Mouse (Mus musculus): ENCODE measurements around the gene 2510009E07Rik.
A peak's percentile ranks its signal among the peaks of the same experiment; 100 is the strongest.

2510009E07Rik gene

DNA sequence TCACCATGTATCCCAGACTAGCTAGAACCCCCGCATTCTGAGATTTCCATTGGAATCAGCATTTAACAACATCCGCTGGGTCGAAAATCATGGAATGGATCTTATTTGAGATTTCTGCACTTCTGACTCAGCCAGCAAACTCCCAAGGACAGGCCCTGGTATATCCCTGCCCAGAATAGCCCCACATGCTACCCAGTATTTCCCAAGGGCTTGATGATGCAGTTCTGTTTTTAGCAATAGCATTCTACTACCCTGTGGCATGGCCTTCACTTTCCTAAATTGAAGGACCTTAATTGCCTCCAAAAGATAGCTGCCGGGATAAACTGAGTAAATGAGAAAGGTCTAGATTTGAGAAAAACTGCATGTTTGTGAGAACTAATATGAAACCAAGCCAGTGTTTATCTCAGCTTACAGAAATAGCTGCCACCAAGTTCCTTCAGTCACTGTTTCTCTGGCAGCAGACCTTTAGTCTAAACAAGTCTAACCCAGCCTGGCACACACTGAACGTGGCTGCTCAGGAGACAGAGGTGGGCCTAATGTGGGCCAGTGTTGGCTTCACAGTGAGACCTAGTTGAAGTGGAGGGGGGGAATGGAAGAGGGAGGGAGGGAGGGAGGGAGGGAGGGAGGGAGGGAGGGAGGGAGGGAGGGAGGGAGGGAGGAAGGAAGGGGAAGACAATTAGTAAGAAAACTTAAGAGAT is 58.2 kb downstream of the 2510009E07Rik start:
- no peak for DNase-seq (ENCODE audit: low spot score)

DNA sequence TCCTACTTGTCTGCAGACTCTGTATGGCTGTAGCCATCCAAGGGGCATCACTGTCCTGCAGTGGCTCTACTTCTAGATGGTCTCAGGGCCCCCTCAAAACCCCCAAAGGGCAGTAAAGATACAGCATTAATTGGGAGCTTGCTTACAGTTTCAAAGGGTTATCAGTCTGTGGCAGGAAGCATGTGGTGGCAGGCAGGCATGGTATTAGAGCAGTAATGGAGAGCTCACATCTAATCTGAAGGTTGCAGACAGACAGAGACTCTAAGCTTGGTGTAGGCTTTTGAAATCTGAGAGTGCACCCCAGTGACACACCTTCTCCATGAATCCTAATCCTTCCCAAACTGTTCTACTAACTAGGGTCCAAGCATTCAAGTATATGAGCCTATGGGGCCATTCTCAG is 60.0 kb downstream of the 2510009E07Rik start:
- no peak for DNase-seq (ENCODE audit: low spot score)

DNA sequence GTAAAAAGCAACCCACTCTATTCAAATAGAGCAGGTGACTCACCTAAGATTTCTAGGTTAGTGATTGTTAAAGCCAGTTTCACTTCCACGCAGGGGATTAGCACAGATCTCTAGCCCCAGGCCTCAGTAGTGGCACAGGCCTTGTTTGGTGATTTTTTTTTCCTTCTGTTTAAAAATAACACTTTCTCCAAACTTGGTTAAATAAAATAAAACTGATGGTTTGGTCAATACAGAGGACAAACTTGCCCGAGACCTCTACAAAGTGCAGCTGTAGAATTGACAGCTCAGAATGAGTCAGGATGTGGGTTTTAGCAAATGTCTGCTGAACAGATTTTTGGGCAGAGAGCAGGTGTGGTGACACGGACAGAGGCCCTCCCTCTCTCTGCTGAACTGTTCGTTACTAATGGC is 62.6 kb downstream of the 2510009E07Rik start:
- DNase-seq (ENCODE audit: low spot score) = no peak

DNA sequence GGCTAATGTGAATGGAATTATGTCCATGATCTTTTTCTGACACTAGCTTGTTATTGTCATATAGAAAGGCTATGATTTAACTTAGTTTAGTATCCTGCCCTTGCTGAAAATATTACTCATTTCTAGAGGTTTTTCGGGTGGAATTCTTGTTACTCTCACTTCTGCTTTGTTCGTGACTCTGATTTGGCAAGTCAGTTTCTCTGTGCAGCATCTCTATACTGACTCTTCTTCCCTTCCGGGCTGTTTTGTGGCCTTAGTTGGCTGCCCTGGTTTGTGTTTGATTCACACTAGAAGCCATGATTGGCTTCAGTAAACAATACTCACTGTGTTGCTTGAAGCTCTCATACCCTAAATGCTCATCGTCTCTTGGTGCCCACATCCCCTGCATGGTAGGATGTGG is 63.9 kb downstream of the 2510009E07Rik start:
- DNase-seq (ENCODE audit: low spot score) = no peak

DNA sequence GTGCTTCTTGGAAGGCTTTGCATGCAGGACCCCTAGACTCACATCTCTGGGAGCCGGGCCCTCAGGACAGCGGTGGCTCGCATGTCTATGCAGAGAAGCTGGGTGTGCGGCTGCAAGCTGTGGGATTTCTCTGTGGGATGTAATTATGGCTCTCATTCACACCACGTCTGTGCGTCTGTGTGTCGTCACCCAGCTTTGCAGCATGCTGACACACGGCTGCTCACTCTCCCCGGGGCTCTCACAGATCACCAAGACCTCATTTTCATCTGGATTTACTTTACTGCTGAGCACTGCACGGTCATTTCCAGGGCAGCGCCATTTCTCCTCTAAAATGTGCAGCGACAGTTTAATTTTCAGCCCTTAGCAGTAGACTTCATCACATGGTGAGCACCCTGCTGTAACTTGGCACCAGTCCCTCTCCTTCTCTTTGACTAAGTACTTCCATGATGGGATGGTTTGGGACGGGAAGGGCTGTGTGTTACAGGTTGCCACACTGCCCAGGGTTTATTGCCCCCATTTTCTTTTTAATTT is 66.3 kb downstream of the 2510009E07Rik start:
- DNase-seq (ENCODE audit: low spot score) = no peak

DNA sequence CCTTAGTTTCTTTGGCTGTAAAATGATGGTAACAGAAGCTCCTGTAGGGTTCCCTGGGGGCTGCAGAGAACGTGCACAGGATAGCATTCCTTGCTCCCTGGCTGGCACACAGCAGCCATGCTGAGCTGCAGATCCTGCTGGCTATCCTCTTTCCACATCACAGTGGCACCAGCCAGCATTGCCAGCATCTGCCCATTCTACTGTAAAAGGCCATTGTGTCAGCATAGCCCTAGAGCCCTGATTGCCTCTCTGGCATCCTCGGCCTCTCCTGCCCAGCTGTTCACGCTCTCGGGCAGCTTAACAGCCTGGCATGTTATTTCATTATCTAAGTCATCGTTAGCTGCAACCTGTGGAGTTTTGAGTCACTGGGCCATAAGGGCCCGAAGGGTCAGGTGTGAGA is 67.2 kb downstream of the 2510009E07Rik start:
- no peak for DNase-seq (ENCODE audit: low spot score)

DNA sequence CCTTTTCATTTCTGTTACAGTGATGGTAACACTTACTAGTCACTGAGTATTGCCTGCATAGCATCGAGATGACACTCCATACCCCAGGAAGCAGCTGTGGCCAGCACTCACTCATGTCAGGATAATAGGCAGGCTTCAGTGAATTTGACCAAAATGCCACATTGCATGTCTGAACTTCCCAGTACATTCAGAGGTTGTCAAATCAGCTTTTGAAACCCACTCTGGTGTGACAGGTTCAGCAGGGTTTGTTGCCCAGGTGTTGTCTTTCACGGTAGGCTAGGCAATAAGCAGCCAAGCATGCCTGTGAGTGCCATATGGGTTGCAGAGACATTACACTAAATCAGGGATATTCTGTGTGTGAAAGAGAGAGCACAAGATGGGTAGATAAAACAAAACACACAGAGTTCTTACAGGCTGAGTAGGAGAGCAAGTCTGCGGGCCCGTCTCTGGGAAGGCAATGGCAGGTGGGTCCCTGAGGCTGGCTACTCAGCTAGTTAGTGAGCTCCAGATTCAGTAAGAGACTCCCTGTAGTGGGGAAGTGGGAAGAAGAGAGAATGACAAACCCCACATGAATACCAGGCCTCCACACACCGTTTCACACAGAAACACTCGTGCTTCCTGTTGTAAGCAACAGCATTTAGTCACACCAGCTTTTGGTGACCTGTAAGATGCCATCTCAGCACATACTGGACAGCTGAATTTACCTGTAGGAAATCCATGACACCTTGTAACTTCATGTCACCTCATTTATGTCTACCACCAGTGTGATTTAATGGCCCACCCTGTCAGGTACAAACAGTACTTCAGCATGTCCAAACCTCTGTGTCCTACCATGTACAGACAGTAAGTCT is 68.5 kb downstream of the 2510009E07Rik start:
- DNase-seq (ENCODE audit: low spot score) = no peak

DNA sequence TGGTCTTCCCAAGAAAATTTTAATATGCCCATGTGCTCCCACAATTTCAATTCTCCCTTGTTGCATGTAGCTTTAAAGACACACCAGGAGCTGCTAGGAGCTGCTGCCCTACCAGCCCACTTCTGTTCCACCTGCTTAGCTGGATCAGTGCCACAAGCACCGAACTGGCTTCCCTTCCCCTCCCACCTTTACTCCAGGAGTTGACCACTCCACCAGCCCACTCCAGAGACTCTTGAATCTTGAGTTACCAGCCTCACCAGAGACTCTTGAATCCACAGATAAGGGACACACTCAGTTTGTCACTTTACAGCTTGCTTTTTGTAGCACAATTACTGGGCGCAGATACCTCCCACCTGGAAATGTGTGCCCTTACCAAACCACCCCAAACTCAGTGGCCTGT is 73.8 kb downstream of the 2510009E07Rik start:
- DNase-seq (ENCODE audit: low spot score) = no peak

DNA sequence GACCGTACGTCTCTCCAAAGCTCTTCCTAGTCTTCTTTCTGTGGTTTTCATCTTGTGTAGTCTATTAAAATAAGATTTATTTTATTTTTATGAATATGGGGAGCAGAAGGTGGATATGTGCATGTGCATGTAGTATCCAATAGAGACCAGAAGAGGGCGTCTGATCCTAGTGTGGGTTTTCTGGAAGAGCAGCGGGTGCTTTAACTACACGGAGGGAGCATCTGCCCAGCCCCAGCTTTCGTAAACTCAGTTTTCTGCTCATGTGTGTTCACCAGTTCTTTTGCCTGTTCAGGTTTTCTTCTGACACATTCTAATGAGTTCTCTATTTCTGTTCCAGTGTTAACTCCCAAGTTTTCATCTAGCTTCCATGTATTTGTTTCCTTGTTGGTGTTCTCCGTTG is 78.7 kb downstream of the 2510009E07Rik start:
- peak; percentile 67 for DNase-seq (ENCODE audit: low spot score)

DNA sequence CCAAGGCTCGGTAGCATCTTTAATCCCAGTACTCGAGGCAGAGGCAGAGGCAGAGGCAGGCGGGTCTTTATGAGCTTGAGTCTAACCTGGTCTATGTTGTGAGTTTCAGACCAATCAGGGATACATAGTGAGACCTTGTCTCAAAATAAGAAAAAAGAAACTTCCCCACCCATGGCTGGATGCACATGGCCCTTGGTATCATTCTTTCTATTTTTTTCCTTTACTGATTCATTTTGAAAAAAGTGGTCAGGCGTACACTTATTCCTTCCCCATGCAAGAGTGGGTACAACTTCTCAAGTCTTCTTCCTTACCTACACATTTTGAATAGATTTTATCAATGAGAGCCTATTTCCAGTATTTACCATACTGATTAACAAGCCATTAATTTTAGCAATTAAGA is 84.0 kb downstream of the 2510009E07Rik start:
- DNase-seq (ENCODE audit: low spot score) = no peak

DNA sequence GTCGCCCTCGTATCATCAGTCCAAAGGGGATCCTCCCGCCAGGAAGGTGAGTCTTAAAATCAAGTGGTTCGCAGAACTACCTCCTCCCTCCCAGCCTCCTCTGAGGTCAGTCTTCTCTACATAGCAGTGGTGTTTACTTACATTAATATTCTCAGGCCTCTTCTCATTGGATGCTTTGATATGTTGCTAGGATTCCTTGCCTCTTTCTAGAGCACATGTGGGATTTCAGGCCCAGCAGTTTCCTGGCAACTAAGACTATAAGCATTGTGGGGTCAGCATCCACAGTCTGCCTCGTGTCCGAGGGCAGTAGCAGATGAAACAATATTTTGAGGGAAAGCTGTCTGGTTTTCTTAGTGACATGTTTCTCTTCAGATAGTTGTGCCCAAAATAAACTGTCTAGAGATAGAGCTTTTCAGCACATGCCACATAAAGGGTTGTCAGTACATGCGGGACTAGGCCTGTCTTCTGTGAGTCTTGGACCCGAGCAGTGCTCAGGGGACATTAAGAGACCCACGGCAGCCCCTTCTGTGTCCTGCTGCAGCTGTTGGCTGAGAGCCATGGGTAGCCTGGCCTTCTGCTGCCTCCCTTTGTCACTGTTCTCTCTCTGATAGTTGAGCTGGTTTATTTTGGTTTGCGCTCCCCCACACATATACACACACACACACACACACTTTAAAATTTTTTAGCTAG is 86.1 kb downstream of the 2510009E07Rik start:
- no peak for DNase-seq (ENCODE audit: low spot score)

DNA sequence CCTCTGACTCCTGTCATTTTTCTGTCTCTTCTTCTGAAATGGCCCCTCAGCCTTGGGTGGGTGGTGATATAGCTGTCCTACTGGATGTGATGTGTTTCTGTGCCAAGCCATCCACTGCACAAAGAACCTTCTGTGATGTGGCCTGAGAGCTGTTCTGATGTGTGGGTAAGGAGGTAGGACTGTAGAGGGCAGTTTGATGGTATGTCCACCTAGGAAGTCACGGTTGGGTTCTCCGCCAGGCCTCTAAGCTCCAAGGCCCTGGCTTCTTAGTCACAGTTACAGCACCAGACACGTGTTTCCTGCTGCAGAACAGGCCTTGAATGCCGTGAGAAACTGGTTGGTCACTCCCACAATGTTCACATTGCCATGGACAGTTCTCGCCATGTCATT is 86.8 kb downstream of the 2510009E07Rik start:
- DNase-seq (ENCODE audit: low spot score) = no peak

DNA sequence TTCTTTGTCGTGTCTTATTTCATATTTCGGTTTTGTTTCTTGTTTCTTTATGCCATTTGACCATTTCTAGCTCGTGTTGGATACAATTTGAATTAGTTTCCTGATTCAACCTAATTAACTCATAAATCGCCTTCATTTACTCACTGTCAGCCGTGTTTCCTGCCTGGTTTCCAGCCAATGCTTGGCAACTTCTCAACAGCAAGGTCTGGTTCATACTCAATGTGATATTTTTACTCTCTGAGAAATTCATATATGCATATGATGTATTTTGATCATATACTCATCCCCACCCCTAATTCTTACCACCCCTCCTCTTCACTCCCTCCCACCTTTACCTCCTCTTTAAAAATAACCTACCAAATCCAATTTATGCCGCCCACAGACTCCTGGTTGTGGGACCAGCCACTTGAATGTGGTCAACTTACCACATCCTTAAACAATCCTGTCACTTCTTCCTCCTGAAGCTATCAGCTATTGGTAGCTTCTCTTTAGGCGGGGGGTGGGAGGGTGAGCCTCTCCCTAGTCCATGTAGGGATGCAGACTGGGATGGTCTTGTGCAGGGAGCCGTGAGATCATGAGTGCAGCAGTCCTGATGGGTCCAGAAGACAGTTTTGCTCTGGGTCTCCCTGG is 87.3 kb downstream of the 2510009E07Rik start:
- no peak for DNase-seq (ENCODE audit: low spot score)

DNA sequence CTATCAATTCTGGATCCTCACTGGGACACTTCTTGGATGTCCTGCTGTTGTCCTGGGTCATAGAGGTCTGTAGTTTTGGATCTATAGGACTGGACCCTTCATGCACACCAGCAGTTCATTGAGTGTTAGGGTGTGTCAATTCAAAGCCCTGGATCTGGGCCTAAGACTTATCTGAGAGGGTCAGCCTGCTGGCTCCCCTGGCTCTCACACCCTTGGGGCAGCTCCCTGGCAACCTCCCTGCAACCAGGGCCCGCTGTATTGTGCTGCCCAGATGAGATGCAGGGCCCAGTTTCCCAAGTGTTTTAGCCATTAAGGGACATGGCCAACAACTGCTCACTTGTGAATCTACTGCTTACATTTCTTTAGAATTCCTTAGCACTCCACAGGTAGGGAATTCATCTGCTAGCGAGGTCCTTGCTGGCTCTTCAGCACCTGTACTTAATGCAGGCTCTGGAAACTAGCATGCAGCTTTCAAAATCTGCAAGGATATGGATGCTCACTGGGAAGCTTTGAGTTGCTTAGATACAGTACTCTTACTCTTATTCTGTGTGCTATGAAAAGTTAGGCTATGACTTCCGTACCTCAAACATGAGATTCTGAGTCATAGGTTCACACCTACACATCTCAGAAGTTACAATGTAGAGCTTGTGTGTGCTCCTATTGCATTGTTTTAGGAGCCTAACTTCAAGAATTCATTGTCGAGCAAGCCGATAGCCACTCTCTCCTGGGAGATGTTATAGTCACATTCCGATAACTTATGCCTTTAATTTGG is 88.0 kb downstream of the 2510009E07Rik start:
- DNase-seq (ENCODE audit: low spot score) = no peak

DNA sequence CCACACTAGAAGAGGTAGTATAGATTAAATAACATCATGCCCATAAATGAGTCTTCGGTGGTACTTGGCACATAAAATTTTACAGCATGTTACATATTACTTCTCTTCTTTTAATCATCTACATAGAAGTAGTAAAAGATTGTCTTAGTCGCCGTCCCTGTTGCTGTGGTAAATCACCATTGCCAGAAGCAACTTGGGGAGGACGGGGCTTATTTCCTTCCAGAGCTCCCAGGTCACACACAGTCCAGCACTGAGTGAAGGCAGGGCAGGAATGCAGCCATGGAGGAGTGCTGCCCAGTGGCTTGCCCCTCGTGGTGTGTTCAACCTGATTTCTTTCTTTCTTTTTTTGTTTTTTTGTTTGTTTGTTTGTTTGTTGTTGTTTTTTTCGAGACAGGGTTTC is 90.1 kb downstream of the 2510009E07Rik start:
- no peak for DNase-seq (ENCODE audit: low spot score)
